Mouse (Mus musculus) embryonic facial prominence, embryonic 10.5 days (tissue): ENCODE measurements around the gene Erbb4. TPM values are rescaled to one million over a fixed set of nuclear protein-coding genes. Genes with fewer than 3 reads are reported as not detected.
A peak's percentile ranks its signal among the peaks of the same experiment; 100 is the strongest.

ENCODE experiments used
- DNase-seq: peaks from one replicate; pipeline ENCODE4 v3.0.0-alpha.2; 2017; ENCODE audit warnings: low spot score
- H3K27ac ChIP-seq: fragments of 300-500 bp; sonication (generic); replicated peaks from 2 replicates; pipeline ENCODE4 v1.5.1; 2016; ENCODE audit warnings: mild to moderate bottlenecking
- H3K27me3 ChIP-seq: fragments of 300-500 bp; sonication (generic); replicated peaks from 2 replicates; pipeline ENCODE4 v1.6.1; 2016; ENCODE audit warnings: low read depth, mild to moderate bottlenecking; ENCODE audit not compliant: poor library complexity, severe bottlenecking
- H3K36me3 ChIP-seq: fragments of 300-500 bp; sonication (generic); replicated peaks from 2 replicates; pipeline ENCODE4 v1.6.1; 2016; ENCODE audit warnings: mild to moderate bottlenecking, moderate library complexity
- H3K4me1 ChIP-seq: fragments of 300-500 bp; sonication (generic); 2 replicates; pipeline ENCODE4 v1.6.1; 2016
- H3K4me3 ChIP-seq: fragments of 300-500 bp; sonication (generic); 2 replicates; pipeline ENCODE4 v1.5.1; 2016; ENCODE audit warnings: mild to moderate bottlenecking, moderate library complexity
- H3K9me3 ChIP-seq: fragments of 300-500 bp; sonication (generic); 2 replicates; pipeline ENCODE4 v1.6.1; 2016; ENCODE audit warnings: mild to moderate bottlenecking
- WGBS: fragments of 180-500 bp; shearing (Covaris S2); methylation state at CpG from one replicate; pipeline ENCODE4 v1.1.7; 2016; 5-methylcytosine and 5-hydroxymethylcytosine counted together
- polyA plus RNA-seq: library from polyadenylated mRNA; unstranded; fragments of >200 nt; fragmentation: Nextera tagmentation; extraction: Ambion mirVana; gene quantifications from 2 replicates; pipeline ENCODE4 v1.2.1, GENCODE M21; 2016

Gene Erbb4
- polyA plus RNA-seq, 1 experiment from 2014 or later = 0.85 TPM

- peak overlapping the region; percentile 69 for H3K4me3 ChIP-seq
- peaks cover 71% of the 10 kb centered on the region for H3K27me3 ChIP-seq
- H3K36me3 ChIP-seq = no peaks in the 10 kb centered on the region
- H3K27ac ChIP-seq = no peak overlapping the region
- under 1% methylated on average over 13 of the region's 13 CpGs for WGBS
- peak; percentile 40 for DNase-seq
- H3K9me3 ChIP-seq = no peaks in the 10 kb centered on the region
- peaks cover 36% of the 10 kb centered on the region for H3K4me1 ChIP-seq
These were observed 2.8 kb downstream of the Erbb4 start for GRCm38 (mm10) chr1:69105096-69105492.

- Histone ChIP-seq H3K27me3 (peaks cover 52% of the 10 kb centered on the region), H3K27ac (no peak overlapping the region), H3K4me1 (peaks cover 33% of the 10 kb centered on the region), H3K36me3 (no peaks in the 10 kb centered on the region), H3K9me3 (no peaks in the 10 kb centered on the region), H3K4me3 (no peak overlapping the region)
- DNase-seq = no peak
- 76% methylated on average over 6 of the region's 6 CpGs for WGBS
These were observed 4.6 kb downstream of the Erbb4 start for GRCm38 (mm10) chr1:69103211-69103706.

GRCm38 (mm10) chr1:69101670-69102069 is 6.2 kb downstream of the Erbb4 start:
- Histone ChIP-seq H3K27me3 (peaks cover 36% of the 10 kb centered on the region), H3K9me3 (no peaks in the 10 kb centered on the region), H3K4me1 (peaks cover 22% of the 10 kb centered on the region), H3K4me3 (no peak overlapping the region), H3K27ac (no peak overlapping the region), H3K36me3 (no peaks in the 10 kb centered on the region)
- WGBS = 86% methylated on average over 2 of the region's 2 CpGs
- no peak for DNase-seq

GRCm38 (mm10) chr1:69093052-69093451 is 14.8 kb downstream of the Erbb4 start:
- Histone ChIP-seq H3K9me3 (no peaks in the 10 kb centered on the region), H3K4me3 (no peak overlapping the region), H3K27ac (no peak overlapping the region), H3K36me3 (no peaks in the 10 kb centered on the region), H3K27me3 (no peaks in the 10 kb centered on the region), H3K4me1 (0 out of 2 replicates have a peak, but pooled peaks cover 2% of the 10 kb centered on the region)
- no peak for DNase-seq
- whole genome bisulfite sequencing = 39% methylated on average over 3 of the region's 3 CpGs

- Histone ChIP-seq H3K27me3 (no peaks in the 10 kb centered on the region), H3K36me3 (no peaks in the 10 kb centered on the region), H3K27ac (no peak overlapping the region), H3K4me3 (no peak overlapping the region), H3K4me1 (0 out of 2 replicates have a peak, but pooled peaks cover 2% of the 10 kb centered on the region), H3K9me3 (no peaks in the 10 kb centered on the region)
- 81% methylated on average over 1 of the region's 1 CpGs for WGBS
- no peak for DNase-seq
These were observed 18.5 kb downstream of the Erbb4 start for GRCm38 (mm10) chr1:69089331-69089730.

- H3K36me3 ChIP-seq = no peaks in the 10 kb centered on the region
- no peak for DNase-seq
- 81% methylated on average over 6 of the region's 6 CpGs for WGBS
These were observed 22.1 kb downstream of the Erbb4 start for GRCm38 (mm10) chr1:69085753-69086152.

GRCm38 (mm10) chr1:69048918-69049317 is 58.9 kb downstream of the Erbb4 start:
- H3K27ac ChIP-seq = no peak overlapping the region
- no peaks in the 10 kb centered on the region for H3K4me1 ChIP-seq
- no peak overlapping the region for H3K4me3 ChIP-seq
- no peak for DNase-seq
- no peaks in the 10 kb centered on the region for H3K27me3 ChIP-seq
- no peaks in the 10 kb centered on the region for H3K36me3 ChIP-seq
- H3K9me3 ChIP-seq = no peaks in the 10 kb centered on the region
- 89% methylated on average over 4 of the region's 4 CpGs for WGBS

More at GRCm38 (mm10) chr1:69085753-69086152, 22.1 kb downstream of the Erbb4 start:
- Histone ChIP-seq H3K4me1 (no peaks in the 10 kb centered on the region), H3K27ac (no peak overlapping the region), H3K27me3 (no peaks in the 10 kb centered on the region), H3K4me3 (no peak overlapping the region), H3K9me3 (no peaks in the 10 kb centered on the region)

GRCm38 (mm10) chr1:69046228-69046978 is 61.5 kb downstream of the Erbb4 start:
- Histone ChIP-seq H3K36me3 (no peaks in the 10 kb centered on the region), H3K27ac (no peak overlapping the region), H3K4me1 (no peaks in the 10 kb centered on the region), H3K27me3 (no peaks in the 10 kb centered on the region), H3K4me3 (no peak overlapping the region), H3K9me3 (no peaks in the 10 kb centered on the region)
- DNase-seq = no peak
- 80% methylated on average over 11 of the region's 11 CpGs for WGBS

GRCm38 (mm10) chr1:69027816-69028215 is 80.0 kb downstream of the Erbb4 start:
- Histone ChIP-seq H3K4me3 (no peak overlapping the region), H3K36me3 (no peaks in the 10 kb centered on the region), H3K9me3 (no peaks in the 10 kb centered on the region), H3K27me3 (no peaks in the 10 kb centered on the region), H3K4me1 (peaks cover 4% of the 10 kb centered on the region; the same call in 1 of the 2 replicates), H3K27ac (no peak overlapping the region)
- DNase-seq = no peak
- 65% methylated on average over 5 of the region's 5 CpGs for WGBS

GRCm38 (mm10) chr1:69024858-69025257 is 83.0 kb downstream of the Erbb4 start:
- H3K4me3 ChIP-seq = no peak overlapping the region
- 17% methylated on average over 3 of the region's 3 CpGs for WGBS
- DNase-seq = peak; percentile 10
- H3K4me1 ChIP-seq = peaks cover 4% of the 10 kb centered on the region; the same call in 1 of the 2 replicates
- H3K27me3 ChIP-seq = no peaks in the 10 kb centered on the region
- no peaks in the 10 kb centered on the region for H3K36me3 ChIP-seq
- H3K9me3 ChIP-seq = no peaks in the 10 kb centered on the region
- H3K27ac ChIP-seq = no peak overlapping the region

GRCm38 (mm10) chr1:69023157-69023925 is 84.5 kb downstream of the Erbb4 start:
- Histone ChIP-seq H3K36me3 (no peaks in the 10 kb centered on the region), H3K27me3 (no peaks in the 10 kb centered on the region), H3K4me3 (no peak overlapping the region), H3K4me1 (peaks cover 4% of the 10 kb centered on the region; the same call in 1 of the 2 replicates), H3K27ac (no peak overlapping the region), H3K9me3 (no peaks in the 10 kb centered on the region)
- 60% methylated on average over 4 of the region's 4 CpGs for WGBS
- no peak for DNase-seq

- H3K27ac ChIP-seq = no peak overlapping the region
- DNase-seq = no peak
- 84% methylated on average over 5 of the region's 5 CpGs for whole genome bisulfite sequencing
These were observed 97.9 kb downstream of the Erbb4 start for GRCm38 (mm10) chr1:69009800-69010505.

More at GRCm38 (mm10) chr1:69009800-69010505, 97.9 kb downstream of the Erbb4 start:
- H3K4me3 ChIP-seq = no peak overlapping the region
- H3K27me3 ChIP-seq = no peaks in the 10 kb centered on the region
- H3K36me3 ChIP-seq = no peaks in the 10 kb centered on the region
- no peaks in the 10 kb centered on the region for H3K4me1 ChIP-seq
- H3K9me3 ChIP-seq = no peaks in the 10 kb centered on the region
